Mouse (Mus musculus) adrenal gland, adult (tissue): ENCODE measurements around the gene Fbxo46.

Experiments used
- DNase-seq, 2 experiments: peaks; one replicate each; pipeline ENCODE4 v3.0.0; 2022 to 2023; ENCODE audit warnings: low spot score in 1 of 2; ENCODE audit not compliant: inconsistent age in 2 of 2

Fbxo46 gene

GRCm38 (mm10) chr7:19119631-19120429, at the start of gene Fbxo46:
Gene Fbxo46 (plus strand): TSS chr7:19119859.
- DNase-seq, result peak; percentile 94 to 97

GRCm38 (mm10) chr7:19071024-19071423, 48.6 kb upstream of the Fbxo46 start:
- DNase-seq, result peak; percentile 7 to 46

GRCm38 (mm10) chr7:19073504-19073903, 46.2 kb upstream of the Fbxo46 start:
- peak; percentile 39 to 68 for DNase-seq

- no peak for DNase-seq
Observed at GRCm38 (mm10) chr7:19074494-19074893, 45.2 kb upstream of the Fbxo46 start.

GRCm38 (mm10) chr7:19075231-19075630, 44.4 kb upstream of the Fbxo46 start:
- no peak for DNase-seq

- peak; percentile 97 to 98 for DNase-seq
Observed at GRCm38 (mm10) chr7:19075723-19076585, 43.7 kb upstream of the Fbxo46 start, which contains the start of gene Dmwd. Gene Dmwd (plus strand): TSS chr7:19076227.

- DNase-seq, result peak; percentile 53 to 81
Observed at GRCm38 (mm10) chr7:19076586-19076991, 43.1 kb upstream of the Fbxo46 start.

GRCm38 (mm10) chr7:19077761-19078160, 41.9 kb upstream of the Fbxo46 start:
- peak; percentile 37 to 66 for DNase-seq

- DNase-seq, result peak; percentile 42 to 69
Observed at GRCm38 (mm10) chr7:19078732-19079131, 40.9 kb upstream of the Fbxo46 start.

- DNase-seq, result peak; percentile 28 to 45
Observed at GRCm38 (mm10) chr7:19080451-19080950, 39.2 kb upstream of the Fbxo46 start.

- peak; percentile 62 to 74 for DNase-seq
Observed at GRCm38 (mm10) chr7:19082171-19082570, 37.5 kb upstream of the Fbxo46 start.

- peak; percentile 60 to 82 for DNase-seq
Observed at GRCm38 (mm10) chr7:19083096-19083495, 36.6 kb upstream of the Fbxo46 start.

GRCm38 (mm10) chr7:19083701-19084100, 36.0 kb upstream of the Fbxo46 start, which contains the start of gene Dmpk:
Gene Dmpk (plus strand): TSS chr7:19083849.
- peak; percentile 78 to 91 for DNase-seq

- DNase-seq, result peak; percentile 73 to 89
Observed at GRCm38 (mm10) chr7:19084277-19084771, 35.3 kb upstream of the Fbxo46 start.

- DNase-seq, result peak; percentile 40 to 69
Observed at GRCm38 (mm10) chr7:19084921-19085473, 34.7 kb upstream of the Fbxo46 start.

- DNase-seq, result peak; percentile 57 to 80
Observed at GRCm38 (mm10) chr7:19085495-19085894, 34.2 kb upstream of the Fbxo46 start.

GRCm38 (mm10) chr7:19086042-19086441, 33.6 kb upstream of the Fbxo46 start:
- peak; percentile 83 to 93 for DNase-seq

GRCm38 (mm10) chr7:19086760-19087159, 32.9 kb upstream of the Fbxo46 start:
- DNase-seq, result peak; percentile 43 to 53

- peak; percentile 70 to 84 for DNase-seq
Observed at GRCm38 (mm10) chr7:19088813-19089212, 30.8 kb upstream of the Fbxo46 start.

GRCm38 (mm10) chr7:19091913-19092312, 27.7 kb upstream of the Fbxo46 start:
- DNase-seq, result peak in 1 of 2 experiments; percentile 55
